Mouse (Mus musculus): ENCODE measurements around the gene Phyhipl.

- TF ChIP-seq CTCF (IDR thresholded peaks at IDR 0.05; ENCODE audit: borderline replicate concordance, control insufficient read depth, extremely low read depth, insufficient read depth, low read length, poor library complexity) (no peak), POLR2A (IDR thresholded peaks at IDR 0.05; ENCODE audit: control insufficient read depth, extremely low read depth, insufficient read depth, low read length, poor library complexity) (no peak)
These were observed 147.9 kb downstream of the Phyhipl start for GRCm38 (mm10) chr10:70507880-70508279.

Measured in thymus, adult 2 months (tissue).